Mouse (Mus musculus): ENCODE data around the gene Sptb. TPM values are rescaled to one million over a fixed set of nuclear protein-coding genes. Genes with fewer than 3 reads are reported as not detected.
A peak's percentile ranks its signal among the peaks of the same experiment; 100 is the strongest.

The Sptb gene
- total RNA-seq, 2 experiments from 2014 or later: 75.3 to 82.1 TPM

- no peak for DNase-seq (ENCODE audit: low spot score in 2 of 2)
Observed at GRCm38 (mm10) chr12:76587357-76587756, 123.0 kb downstream of the Sptb start.

GRCm38 (mm10) chr12:76585028-76585427 is 125.3 kb downstream of the Sptb start:
- DNase-seq (ENCODE audit: low spot score in 2 of 2): no peak
- intact Hi-C loops (cut with DNase I): no loop called here

More at GRCm38 (mm10) chr12:76587357-76587756, 123.0 kb downstream of the Sptb start:
- intact Hi-C loops (cut with DNase I): no loop called here

- no peak for DNase-seq (ENCODE audit: low spot score in 2 of 2)
- intact Hi-C loops (cut with DNase I): no loop called here
Observed at GRCm38 (mm10) chr12:76583454-76583853, 126.9 kb downstream of the Sptb start.

- DNase-seq (ENCODE audit: low spot score in 2 of 2): peak in 1 of 2 experiments; percentile 22
- intact Hi-C loops (cut with DNase I): no loop called here
Observed at GRCm38 (mm10) chr12:76582841-76583240, 127.5 kb downstream of the Sptb start.

GRCm38 (mm10) chr12:76582139-76582538 is 128.2 kb downstream of the Sptb start:
- intact Hi-C loops (cut with DNase I): no loop called here
- peak in 1 of 2 experiments; percentile 15 for DNase-seq (ENCODE audit: low spot score in 2 of 2)

- DNase-seq (ENCODE audit: low spot score in 2 of 2): no peak
- intact Hi-C loops (cut with DNase I): no loop called here
Observed at GRCm38 (mm10) chr12:76579806-76580205, 130.5 kb downstream of the Sptb start.

- no peak for DNase-seq (ENCODE audit: low spot score in 2 of 2)
- intact Hi-C loops (cut with DNase I): no loop called here
Observed at GRCm38 (mm10) chr12:76578465-76578864, 131.9 kb downstream of the Sptb start.

- intact Hi-C loops (cut with DNase I): no loop called here
- DNase-seq (ENCODE audit: low spot score in 2 of 2): no peak
Observed at GRCm38 (mm10) chr12:76577858-76578257, 132.5 kb downstream of the Sptb start.

- no peak for DNase-seq (ENCODE audit: low spot score in 2 of 2)
- intact Hi-C loops (cut with DNase I): no loop called here
Observed at GRCm38 (mm10) chr12:76576806-76577205, 133.5 kb downstream of the Sptb start.

GRCm38 (mm10) chr12:76576061-76576460 is 134.3 kb downstream of the Sptb start:
- intact Hi-C loops (cut with DNase I): no loop called here
- no peak for DNase-seq (ENCODE audit: low spot score in 2 of 2)

GRCm38 (mm10) chr12:76574815-76575214 is 135.5 kb downstream of the Sptb start:
- no peak for DNase-seq (ENCODE audit: low spot score in 2 of 2)
- intact Hi-C loops (cut with DNase I): no loop called here

GRCm38 (mm10) chr12:76573381-76573780 is 137.0 kb downstream of the Sptb start:
- intact Hi-C loops (cut with DNase I): no loop called here

GRCm38 (mm10) chr12:76572261-76573251 is 137.8 kb downstream of the Sptb start:
- no peak for DNase-seq (ENCODE audit: low spot score in 2 of 2)
- intact Hi-C loops (cut with DNase I): no loop called here

More at GRCm38 (mm10) chr12:76573381-76573780, 137.0 kb downstream of the Sptb start:
- DNase-seq (ENCODE audit: low spot score in 2 of 2): no peak

GRCm38 (mm10) chr12:76571266-76571665 is 139.1 kb downstream of the Sptb start:
- intact Hi-C loops (cut with DNase I): no loop called here
- no peak for DNase-seq (ENCODE audit: low spot score in 2 of 2)

GRCm38 (mm10) chr12:76570221-76570940 is 140.0 kb downstream of the Sptb start:
- no peak for DNase-seq (ENCODE audit: low spot score in 2 of 2)
- intact Hi-C loops (cut with DNase I): no loop called here

- intact Hi-C loops (cut with DNase I): no loop called here
- DNase-seq (ENCODE audit: low spot score in 2 of 2): peak in 1 of 2 experiments; percentile 27
Observed at GRCm38 (mm10) chr12:76566284-76566683, 144.1 kb downstream of the Sptb start.

- no peak for DNase-seq (ENCODE audit: low spot score in 2 of 2)
- intact Hi-C loops (cut with DNase I): no loop called here
Observed at GRCm38 (mm10) chr12:76562196-76562595, 148.2 kb downstream of the Sptb start.

GRCm38 (mm10) chr12:76558206-76558605 is 152.1 kb downstream of the Sptb start:
- intact Hi-C loops (cut with DNase I): no loop called here
- DNase-seq (ENCODE audit: low spot score in 2 of 2): no peak

GRCm38 (mm10) chr12:76556745-76557389 is 153.5 kb downstream of the Sptb start:
- intact Hi-C loops (cut with DNase I): no loop called here
- no peak for DNase-seq (ENCODE audit: low spot score in 2 of 2)

- intact Hi-C loops (cut with DNase I): no loop called here
- DNase-seq (ENCODE audit: low spot score in 2 of 2): no peak
Observed at GRCm38 (mm10) chr12:76556187-76556586, 154.2 kb downstream of the Sptb start.

All from left cerebral cortex, postnatal 25 days (tissue).